Mouse (Mus musculus): ENCODE measurements around the gene Gm37240.

DNA sequence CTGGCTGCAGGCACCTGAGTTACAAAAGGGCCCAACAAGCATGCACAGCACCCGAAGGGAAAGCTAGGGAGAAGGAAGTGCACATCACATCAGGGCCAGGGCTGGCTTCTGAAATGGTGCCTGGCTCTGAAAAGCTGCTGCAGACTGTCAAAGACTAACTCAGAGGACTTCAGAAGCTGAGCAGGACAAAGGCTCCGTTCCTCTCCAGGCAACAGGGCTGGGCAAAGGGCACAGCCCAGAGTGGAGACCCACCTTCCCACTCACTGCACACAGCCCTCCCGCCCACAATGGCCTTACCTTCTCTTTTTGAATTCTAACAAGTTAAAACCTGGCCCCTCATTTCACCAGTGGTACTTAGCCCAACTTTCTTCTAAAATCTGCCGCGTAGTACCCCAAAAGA lies 223.5 kb downstream of the Gm37240 start:
- TF ChIP-seq POLR2A (IDR thresholded peaks at IDR 0.05; ENCODE audit: low read depth, low read length) (no peak), CTCF (IDR thresholded peaks at IDR 0.05; ENCODE audit: borderline replicate concordance, insufficient read depth, low read length) (no peak)
